Mouse (Mus musculus) fibroblast of lung, adult 2 months (primary cell): ENCODE results near the gene Ctse.

Experiments
- DNase-seq: peaks from one replicate; pipeline ENCODE4 v3.0.0-alpha.2; 2011; ENCODE audit warnings: low read depth

Gene Ctse

GRCm38 (mm10) chr1:131700447-131700846, 62.3 kb downstream of the Ctse start:
- no peak for DNase-seq

- no peak for DNase-seq
These were observed 63.3 kb downstream of the Ctse start for GRCm38 (mm10) chr1:131701391-131701790.

- DNase-seq, result no peak
These were observed 64.1 kb downstream of the Ctse start for GRCm38 (mm10) chr1:131702094-131702766.

GRCm38 (mm10) chr1:131703482-131703881, 65.4 kb downstream of the Ctse start:
- DNase-seq, result no peak

GRCm38 (mm10) chr1:131708338-131708737, 70.2 kb downstream of the Ctse start:
- no peak for DNase-seq

- no peak for DNase-seq
These were observed 73.4 kb downstream of the Ctse start for GRCm38 (mm10) chr1:131711518-131711917.

GRCm38 (mm10) chr1:131712386-131712785, 74.3 kb downstream of the Ctse start:
- no peak for DNase-seq

- no peak for DNase-seq
These were observed 76.6 kb downstream of the Ctse start for GRCm38 (mm10) chr1:131714388-131715337.

- no peak for DNase-seq
These were observed 81.0 kb downstream of the Ctse start for GRCm38 (mm10) chr1:131718952-131719694.

GRCm38 (mm10) chr1:131721989-131722388, 83.9 kb downstream of the Ctse start:
- no peak for DNase-seq

GRCm38 (mm10) chr1:131723549-131723948, 85.4 kb downstream of the Ctse start:
- no peak for DNase-seq
